Mouse (Mus musculus): ENCODE measurements around the gene Btg2. TPM values are rescaled to one million over a fixed set of nuclear protein-coding genes. Genes with fewer than 3 reads are reported as not detected.

Btg2 gene
- polyA plus RNA-seq, 1 experiment from 2014 or later: 96.8 TPM

GRCm38 (mm10) chr1:134078061-134078795 is 692 bp downstream of the Btg2 start:
- WGBS: 3% methylated on average over 19 of the region's 19 CpGs
- Histone ChIP-seq H3K9me3 (ENCODE audit: control insufficient read depth, low read length) (no peaks in the 10 kb centered on the region), H3K4me3 (ENCODE audit: low read depth, low read length) (peak overlapping the region; percentile 82), H3K4me2 (replicated peaks; ENCODE audit: low read depth) (peak overlapping the region; percentile 84), H3K4me1 (replicated peaks; ENCODE audit: control insufficient read depth, insufficient read depth) (peaks cover 2% of the 10 kb centered on the region; the same call in 1 of the 2 replicates), H3K36me3 (ENCODE audit: control insufficient read depth, insufficient read depth, low read length) (peaks cover 11% of the 10 kb centered on the region), H3K9ac (ENCODE audit: low read length) (peak overlapping the region; percentile 90), H3K27me3 (ENCODE audit: control insufficient read depth, insufficient read depth, low read length) (no peaks in the 10 kb centered on the region), H3K27ac (replicated peaks) (peak overlapping the region; percentile 91)
- ATAC-seq (ENCODE audit: low FRiP score, low TSS enrichment) (no peak), DNase-seq (ENCODE audit: low spot score) (peak; percentile 72)
- TF ChIP-seq EP300 (optimal IDR thresholded peaks at IDR 0.05): no peak
- no peak for TF ChIP-seq CTCF (IDR thresholded peaks at IDR 0.05; ENCODE audit: low read depth)

DNA sequence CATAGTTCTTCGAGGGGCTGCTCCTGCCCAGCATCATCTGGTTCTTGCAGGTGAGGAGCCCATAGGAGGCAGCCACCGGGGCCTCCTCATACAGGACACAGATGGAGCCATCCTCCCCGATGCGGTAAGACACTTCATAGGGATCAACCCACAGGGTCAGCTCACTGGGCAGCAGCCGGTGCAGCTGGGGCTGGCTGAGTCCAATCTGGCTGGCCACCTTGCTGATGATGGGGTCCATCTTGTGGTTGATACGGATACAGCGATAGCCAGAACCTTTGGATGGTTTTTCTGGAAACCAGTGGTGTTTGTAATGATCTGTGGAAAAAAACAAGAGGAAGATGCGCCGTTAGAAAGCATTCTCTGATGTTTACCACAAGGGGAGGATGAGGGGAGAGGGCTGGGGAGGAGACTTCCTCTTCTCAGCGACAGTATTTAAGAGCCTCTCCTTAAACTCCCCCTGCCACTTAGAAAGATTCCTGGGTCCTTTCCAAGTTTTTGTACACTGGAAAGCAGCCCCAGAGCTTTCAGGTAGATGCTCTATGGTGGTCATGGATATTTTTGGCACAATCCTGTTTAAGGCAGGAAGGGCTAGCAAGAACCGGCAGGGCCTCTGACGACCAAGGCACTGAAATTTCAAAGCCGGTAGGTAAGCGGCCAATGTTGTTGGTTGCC is 1.4 kb downstream of the Btg2 start:
- WGBS: 21% methylated on average over 14 of the region's 14 CpGs
- Histone ChIP-seq H3K36me3 (ENCODE audit: control insufficient read depth, insufficient read depth, low read length) (peaks cover 11% of the 10 kb centered on the region), H3K9ac (ENCODE audit: low read length) (peak overlapping the region; percentile 90), H3K4me3 (ENCODE audit: low read depth, low read length) (peak overlapping the region; percentile 82), H3K9me3 (ENCODE audit: control insufficient read depth, low read length) (no peaks in the 10 kb centered on the region), H3K4me1 (replicated peaks; ENCODE audit: control insufficient read depth, insufficient read depth) (peaks cover 2% of the 10 kb centered on the region; the same call in 1 of the 2 replicates), H3K27me3 (ENCODE audit: control insufficient read depth, insufficient read depth, low read length) (no peaks in the 10 kb centered on the region), H3K4me2 (replicated peaks; ENCODE audit: low read depth) (peak overlapping the region; percentile 84), H3K27ac (replicated peaks) (peak overlapping the region; percentile 91)
- ATAC-seq (ENCODE audit: low FRiP score, low TSS enrichment): no peak
- TF ChIP-seq EP300 (optimal IDR thresholded peaks at IDR 0.05): no peak
- TF ChIP-seq CTCF (IDR thresholded peaks at IDR 0.05; ENCODE audit: low read depth): peak; percentile 61
- DNase-seq (ENCODE audit: low spot score): peak; percentile 59

GRCm38 (mm10) chr1:134076789-134077188 is 2.1 kb downstream of the Btg2 start:
- DNase-seq (ENCODE audit: low spot score): no peak
- no peaks in the 10 kb centered on the region for H3K9me3 ChIP-seq (ENCODE audit: control insufficient read depth, low read length)
- H3K36me3 ChIP-seq (ENCODE audit: control insufficient read depth, insufficient read depth, low read length): peaks cover 11% of the 10 kb centered on the region
- peak overlapping the region; percentile 84 for H3K4me2 ChIP-seq (replicated peaks; ENCODE audit: low read depth)
- peak overlapping the region; percentile 30; the same call in 1 of the 2 replicates for H3K27ac ChIP-seq (replicated peaks)
- no peaks in the 10 kb centered on the region for H3K27me3 ChIP-seq (ENCODE audit: control insufficient read depth, insufficient read depth, low read length)
- ATAC-seq (ENCODE audit: low FRiP score, low TSS enrichment): no peak
- TF ChIP-seq CTCF (IDR thresholded peaks at IDR 0.05; ENCODE audit: low read depth) (no peak), EP300 (optimal IDR thresholded peaks at IDR 0.05) (no peak)
- 39% methylated on average over 2 of the region's 2 CpGs for WGBS
- peak overlapping the region; percentile 90 for H3K9ac ChIP-seq (ENCODE audit: low read length)
- peaks cover 4% of the 10 kb centered on the region; the same call in 1 of the 2 replicates for H3K4me1 ChIP-seq (replicated peaks; ENCODE audit: control insufficient read depth, insufficient read depth)
- H3K4me3 ChIP-seq (ENCODE audit: low read depth, low read length): peak overlapping the region; percentile 82

- DNase-seq (ENCODE audit: low spot score) (peak; percentile 30), ATAC-seq (ENCODE audit: low FRiP score, low TSS enrichment) (no peak)
- peak overlapping the region; percentile 30 for H3K27ac ChIP-seq (replicated peaks)
- H3K4me2 ChIP-seq (replicated peaks; ENCODE audit: low read depth): peak overlapping the region; percentile 84
- TF ChIP-seq CTCF (IDR thresholded peaks at IDR 0.05; ENCODE audit: low read depth): no peak
- TF ChIP-seq EP300 (optimal IDR thresholded peaks at IDR 0.05): no peak
- 57% methylated on average over 8 of the region's 8 CpGs for WGBS
- H3K27me3 ChIP-seq (ENCODE audit: control insufficient read depth, insufficient read depth, low read length): no peaks in the 10 kb centered on the region
- H3K9me3 ChIP-seq (ENCODE audit: control insufficient read depth, low read length): no peaks in the 10 kb centered on the region
- H3K36me3 ChIP-seq (ENCODE audit: control insufficient read depth, insufficient read depth, low read length): peaks cover 11% of the 10 kb centered on the region
- peak overlapping the region; percentile 90 for H3K9ac ChIP-seq (ENCODE audit: low read length)
- peak overlapping the region; percentile 82 for H3K4me3 ChIP-seq (ENCODE audit: low read depth, low read length)
- peaks cover 8% of the 10 kb centered on the region; the same call in 1 of the 2 replicates for H3K4me1 ChIP-seq (replicated peaks; ENCODE audit: control insufficient read depth, insufficient read depth)
These were observed 3.4 kb downstream of the Btg2 start for GRCm38 (mm10) chr1:134075532-134075931.

GRCm38 (mm10) chr1:134074606-134075005 is 4.3 kb downstream of the Btg2 start:
- ATAC-seq (ENCODE audit: low FRiP score, low TSS enrichment): no peak

More at GRCm38 (mm10) chr1:134074606-134075005, 4.3 kb downstream of the Btg2 start:
- no peak overlapping the region for H3K4me3 ChIP-seq (ENCODE audit: low read depth, low read length)
- H3K27me3 ChIP-seq (ENCODE audit: control insufficient read depth, insufficient read depth, low read length): no peaks in the 10 kb centered on the region
- TF ChIP-seq CTCF (IDR thresholded peaks at IDR 0.05; ENCODE audit: low read depth) (no peak), EP300 (optimal IDR thresholded peaks at IDR 0.05) (no peak)
- peaks cover 11% of the 10 kb centered on the region for H3K36me3 ChIP-seq (ENCODE audit: control insufficient read depth, insufficient read depth, low read length)
- H3K27ac ChIP-seq (replicated peaks): peak overlapping the region; percentile 53; the same call in 1 of the 2 replicates
- no peak overlapping the region for H3K9ac ChIP-seq (ENCODE audit: low read length)
- WGBS: 66% methylated on average over 10 of the region's 10 CpGs
- peaks cover 9% of the 10 kb centered on the region; the same call in 1 of the 2 replicates for H3K4me1 ChIP-seq (replicated peaks; ENCODE audit: control insufficient read depth, insufficient read depth)
- no peaks in the 10 kb centered on the region for H3K9me3 ChIP-seq (ENCODE audit: control insufficient read depth, low read length)
- H3K4me2 ChIP-seq (replicated peaks; ENCODE audit: low read depth): peak overlapping the region; percentile 5; the same call in 1 of the 2 replicates
- DNase-seq (ENCODE audit: low spot score): peak; percentile 63
